10 mouse cellular contexts compared by ENCODE assay signal in the genomic region with DNA sequence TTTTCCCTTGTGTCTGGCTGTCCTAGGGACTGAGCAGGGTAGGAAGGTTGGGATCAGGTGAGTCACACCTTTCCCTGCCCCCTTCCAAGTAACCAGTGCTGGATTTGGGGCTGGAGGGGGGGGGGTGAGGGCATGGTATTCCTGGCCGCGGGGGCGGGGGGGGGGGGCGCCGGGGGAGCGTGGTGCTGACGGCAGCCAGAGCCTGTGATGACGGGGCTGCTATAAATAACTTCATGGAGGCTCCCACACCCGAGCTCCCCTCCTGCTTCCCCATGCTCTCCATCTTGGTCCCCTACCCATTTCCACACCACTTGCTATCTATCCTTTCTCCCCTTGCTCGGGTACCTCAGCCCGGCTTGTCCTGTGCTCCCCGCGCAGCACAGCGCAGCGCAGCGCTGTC. TPM values are rescaled to one million over a fixed set of nuclear protein-coding genes. Genes with fewer than 3 reads are reported as not detected.
DNase-seq lines count a peak whose midpoint lies in the region; ATAC-seq lines count a peak whose summit lies in the region.
"Had no signal": no experiment of that assay in that cellular context is flagged by ENCODE, and none has a peak within 500 bp of the region (broad histone marks: within the 10 kb centered on the region; RNA-seq: fewer than 3 reads in every experiment).

No protein-coding gene starts in this region.

- H3K27ac ChIP-seq in heart, embryonic 13.5 days (replicated peaks): peak overlapping the region; percentile 95
- no peak overlapping the region for H3K27ac ChIP-seq in embryonic facial prominence, embryonic 13.5 days
- no peak overlapping the region for H3K27ac ChIP-seq in hindbrain, embryonic 11.5 days (ENCODE audit: low read depth, low read length)
- peak overlapping the region; percentile 56; the same call in 1 of the 2 replicates for H3K27ac ChIP-seq in midbrain, embryonic 13.5 days

- H3K4me2 ChIP-seq in heart, embryonic 13.5 days: peak overlapping the region; percentile 64
- peak overlapping the region; percentile 83 for H3K4me2 ChIP-seq in embryonic facial prominence, embryonic 13.5 days
- peak overlapping the region; percentile 82 for H3K4me2 ChIP-seq in hindbrain, embryonic 11.5 days (replicated peaks; ENCODE audit: low read depth, low read length)
- peak overlapping the region; percentile 88 for H3K4me2 ChIP-seq in midbrain, embryonic 13.5 days (replicated peaks)

- WGBS in heart, embryonic 13.5 days: 5% methylated on average over 16 of the region's 16 CpGs
- WGBS in embryonic facial prominence, embryonic 13.5 days: 20% methylated on average over 9 of the region's 16 CpGs
- 19% methylated on average over 10 of the region's 16 CpGs for WGBS in hindbrain, embryonic 11.5 days
- WGBS in midbrain, embryonic 13.5 days: 15% methylated on average over 15 of the region's 16 CpGs

- H3K4me1 ChIP-seq in heart, embryonic 13.5 days: peaks cover 77% of the 10 kb centered on the region
- H3K4me1 ChIP-seq in embryonic facial prominence, embryonic 13.5 days: peaks cover 52% of the 10 kb centered on the region
- H3K4me1 ChIP-seq in hindbrain, embryonic 11.5 days (replicated peaks; ENCODE audit: control insufficient read depth, insufficient read depth, low read length): peaks cover 35% of the 10 kb centered on the region
- peaks cover 58% of the 10 kb centered on the region for H3K4me1 ChIP-seq in midbrain, embryonic 13.5 days (replicated peaks)

- H3K9ac ChIP-seq in heart, embryonic 13.5 days: peak overlapping the region; percentile 79
- peak overlapping the region; percentile 71 for H3K9ac ChIP-seq in embryonic facial prominence, embryonic 13.5 days
- H3K9ac ChIP-seq in hindbrain, embryonic 11.5 days (ENCODE audit: low read depth, low read length): peak overlapping the region; percentile 5; the same call in 1 of the 2 replicates
- H3K9ac ChIP-seq in midbrain, embryonic 13.5 days (replicated peaks): peak overlapping the region; percentile 92

- DNase-seq in heart, adult 11 months: no peak
- DNase-seq in hindbrain, embryonic 11.5 days (ENCODE audit: low spot score): no peak
- DNase-seq in cerebellum, adult 9-10 months: no peak
- DNase-seq in spleen, adult 18-20 months: no peak
- DNase-seq: adrenal gland, postnatal 14 days; thymus, postnatal 25 days had no signal

- ATAC-seq in heart, embryonic 13.5 days (ENCODE audit: extremely low read depth, insufficient number of reproducible peaks, low FRiP score, low TSS enrichment): peak; percentile 24; the same call in 1 of the 2 replicates
- no peak for ATAC-seq in embryonic facial prominence, embryonic 13.5 days (ENCODE audit: insufficient number of reproducible peaks, insufficient read depth, low FRiP score, low TSS enrichment, low read depth)
- ATAC-seq in hindbrain, embryonic 11.5 days (ENCODE audit: low FRiP score): no peak
- ATAC-seq in midbrain, embryonic 13.5 days: no peak
- ATAC-seq in erythroblast, adult 5-6 weeks (replicated peaks; ENCODE audit: low FRiP score, poor library complexity, severe bottlenecking): no peak

- peaks cover 38% of the 10 kb centered on the region for H3K36me3 ChIP-seq in heart, embryonic 13.5 days
- H3K36me3 ChIP-seq in embryonic facial prominence, embryonic 13.5 days: peaks cover 42% of the 10 kb centered on the region
- H3K36me3 ChIP-seq in hindbrain, embryonic 11.5 days (ENCODE audit: control insufficient read depth, insufficient read depth, low read length): 0 out of 2 replicates have a peak, but pooled peaks cover 2% of the 10 kb centered on the region
- H3K36me3 ChIP-seq in midbrain, embryonic 13.5 days: peaks cover 43% of the 10 kb centered on the region

- no peaks in the 10 kb centered on the region; the same call in 1 of the 2 replicates for H3K27me3 ChIP-seq in heart, embryonic 13.5 days (replicated peaks)
- H3K27me3 ChIP-seq in embryonic facial prominence, embryonic 13.5 days: no peaks in the 10 kb centered on the region
- H3K27me3 ChIP-seq in hindbrain, embryonic 11.5 days (ENCODE audit: control insufficient read depth, insufficient read depth, low read length): no peaks in the 10 kb centered on the region
- no peaks in the 10 kb centered on the region for H3K27me3 ChIP-seq in midbrain, embryonic 13.5 days

- peak overlapping the region; percentile 48 for H3K4me3 ChIP-seq in heart, embryonic 13.5 days
- H3K4me3 ChIP-seq in embryonic facial prominence, embryonic 13.5 days: peak overlapping the region; percentile 42
- H3K4me3 ChIP-seq in hindbrain, embryonic 11.5 days (ENCODE audit: low read depth, low read length): peak overlapping the region; percentile 16
- H3K4me3 ChIP-seq in midbrain, embryonic 13.5 days (replicated peaks): peak overlapping the region; percentile 74

- no peaks in the 10 kb centered on the region for H3K9me3 ChIP-seq in heart, embryonic 13.5 days
- H3K9me3 ChIP-seq in embryonic facial prominence, embryonic 13.5 days: no peaks in the 10 kb centered on the region
- no peaks in the 10 kb centered on the region for H3K9me3 ChIP-seq in hindbrain, embryonic 11.5 days (ENCODE audit: control insufficient read depth, low read length)
- H3K9me3 ChIP-seq in midbrain, embryonic 13.5 days: no peaks in the 10 kb centered on the region

RNA-seq across cellular contexts. Expression of a gene that starts 12.7 kb away (rescaled TPM):
- 1.3 and 2.0 TPM in 2 replicates for polyA plus RNA-seq in heart, embryonic 13.5 days (2015; fragmentation: Nextera tagmentation; extraction: Ambion mirVana)
- 3.4 and 3.7 TPM in 2 replicates for polyA plus RNA-seq in embryonic facial prominence, embryonic 13.5 days (2015; fragmentation: Nextera tagmentation; extraction: Ambion mirVana)
- polyA plus RNA-seq in hindbrain, embryonic 11.5 days (2014; fragmentation: Nextera tagmentation; extraction: Ambion mirVana): 3.4 and 4.7 TPM in 2 replicates
- 5.0 and 6.2 TPM in 2 replicates for polyA plus RNA-seq in midbrain, embryonic 13.5 days (2015; fragmentation: Nextera tagmentation; extraction: Ambion mirVana)
- total RNA-seq in erythroblast, adult 5-6 weeks (2015; ENCODE audit: low replicate concordance): 0.42 and 2.5 TPM in 2 replicates
- total RNA-seq in erythroblast, adult 5-6 weeks (2017; ENCODE audit: low replicate concordance): 0.60 and 5.3 TPM in 2 replicates

RNA-seq across cellular contexts. Expression of a gene that starts 14.4 kb away (rescaled TPM):
- 152 and 169 TPM in 2 replicates for polyA plus RNA-seq in heart, embryonic 13.5 days (2015; fragmentation: Nextera tagmentation; extraction: Ambion mirVana)
- polyA plus RNA-seq in embryonic facial prominence, embryonic 13.5 days (2015; fragmentation: Nextera tagmentation; extraction: Ambion mirVana): 162 and 180 TPM in 2 replicates
- polyA plus RNA-seq in hindbrain, embryonic 11.5 days (2014; fragmentation: Nextera tagmentation; extraction: Ambion mirVana): 135 and 154 TPM in 2 replicates
- 145 and 148 TPM in 2 replicates for polyA plus RNA-seq in midbrain, embryonic 13.5 days (2015; fragmentation: Nextera tagmentation; extraction: Ambion mirVana)
- total RNA-seq in erythroblast, adult 5-6 weeks (2015; ENCODE audit: low replicate concordance): 33.6 and 59.6 TPM in 2 replicates
- total RNA-seq in erythroblast, adult 5-6 weeks (2017; ENCODE audit: low replicate concordance): 10.2 and 14.4 TPM in 2 replicates

RNA-seq across cellular contexts. Expression of a gene that starts 19.2 kb away (rescaled TPM):
- 9.1 and 9.8 TPM in 2 replicates for polyA plus RNA-seq in heart, embryonic 13.5 days (2015; fragmentation: Nextera tagmentation; extraction: Ambion mirVana)
- 16.0 and 16.1 TPM in 2 replicates for polyA plus RNA-seq in embryonic facial prominence, embryonic 13.5 days (2015; fragmentation: Nextera tagmentation; extraction: Ambion mirVana)
- 10.5 and 13.2 TPM in 2 replicates for polyA plus RNA-seq in hindbrain, embryonic 11.5 days (2014; fragmentation: Nextera tagmentation; extraction: Ambion mirVana)
- 18.9 and 20.8 TPM in 2 replicates for polyA plus RNA-seq in midbrain, embryonic 13.5 days (2015; fragmentation: Nextera tagmentation; extraction: Ambion mirVana)
- 1.3 TPM in 1 of 2 replicates, not detected in the other for total RNA-seq in erythroblast, adult 5-6 weeks (2015; ENCODE audit: low replicate concordance)
- total RNA-seq in erythroblast, adult 5-6 weeks (2017; ENCODE audit: low replicate concordance): 5.3 and 6.0 TPM in 2 replicates

RNA-seq across cellular contexts. Expression of a gene that starts 20.9 kb away (rescaled TPM):
- 8.4 and 9.2 TPM in 2 replicates for polyA plus RNA-seq in heart, embryonic 13.5 days (2015; fragmentation: Nextera tagmentation; extraction: Ambion mirVana)
- 12.7 and 15.4 TPM in 2 replicates for polyA plus RNA-seq in embryonic facial prominence, embryonic 13.5 days (2015; fragmentation: Nextera tagmentation; extraction: Ambion mirVana)
- polyA plus RNA-seq in hindbrain, embryonic 11.5 days (2014; fragmentation: Nextera tagmentation; extraction: Ambion mirVana): 4.5 and 5.5 TPM in 2 replicates
- polyA plus RNA-seq in midbrain, embryonic 13.5 days (2015; fragmentation: Nextera tagmentation; extraction: Ambion mirVana): 13.6 and 17.7 TPM in 2 replicates
- total RNA-seq in erythroblast, adult 5-6 weeks (2015; ENCODE audit: low replicate concordance): 4.0 TPM in 2 replicates
- 2.5 and 4.1 TPM in 2 replicates for total RNA-seq in erythroblast, adult 5-6 weeks (2017; ENCODE audit: low replicate concordance)

RNA-seq across cellular contexts. Expression of a gene that starts 36.8 kb away (rescaled TPM):
- polyA plus RNA-seq in heart, embryonic 13.5 days (2015; fragmentation: Nextera tagmentation; extraction: Ambion mirVana): 6.3 and 7.0 TPM in 2 replicates
- polyA plus RNA-seq in embryonic facial prominence, embryonic 13.5 days (2015; fragmentation: Nextera tagmentation; extraction: Ambion mirVana): 8.9 and 10.2 TPM in 2 replicates
- polyA plus RNA-seq in hindbrain, embryonic 11.5 days (2014; fragmentation: Nextera tagmentation; extraction: Ambion mirVana): 4.6 and 5.9 TPM in 2 replicates
- polyA plus RNA-seq in midbrain, embryonic 13.5 days (2015; fragmentation: Nextera tagmentation; extraction: Ambion mirVana): 4.2 and 4.4 TPM in 2 replicates
- total RNA-seq in erythroblast, adult 5-6 weeks (2015; ENCODE audit: low replicate concordance): 3.3 and 5.6 TPM in 2 replicates
- 18.9 and 30.1 TPM in 2 replicates for total RNA-seq in erythroblast, adult 5-6 weeks (2017; ENCODE audit: low replicate concordance)

Comparison
In these comparisons a context has a peak if more than half of its experiments do, and no peak if none do; other contexts are left out.
1. H3K27ac ChIP-seq: peak in heart, embryonic 13.5 days (single experiment) and midbrain, embryonic 13.5 days (single experiment); none in embryonic facial prominence, embryonic 13.5 days (single experiment) and hindbrain, embryonic 11.5 days (single experiment).
2. H3K4me3 ChIP-seq: peak in every context shown above with its lines; median percentile 74 in midbrain, embryonic 13.5 days; 48 in heart, embryonic 13.5 days; 42 in embryonic facial prominence, embryonic 13.5 days; 16 in hindbrain, embryonic 11.5 days.
3. H3K9ac ChIP-seq: peak in every context shown above with its lines; median percentile 92 in midbrain, embryonic 13.5 days; 79 in heart, embryonic 13.5 days; 71 in embryonic facial prominence, embryonic 13.5 days; 5 in hindbrain, embryonic 11.5 days.
4. Peak in every context shown above with its lines, with median percentiles within 50 percentile points of each other: H3K4me2 ChIP-seq.